Mouse (Mus musculus) thymus, adult 2 months (tissue): Measurements from ENCODE around the gene Slc12a4.

Experiments used
- CTCF ChIP-seq: fragments of 200-500 bp; IDR thresholded peaks from 2 replicates; pipeline ENCODE4 v1.5.1; 2012; ENCODE audit warnings: mild to moderate bottlenecking, control low read depth, low read length, moderate library complexity, borderline replicate concordance; ENCODE audit not compliant: control insufficient read depth, poor library complexity, insufficient read depth; ENCODE audit errors: extremely low read depth
- POLR2A ChIP-seq: fragments of 200-500 bp; IDR thresholded peaks from 2 replicates; pipeline ENCODE4 v1.6.1; 2012; ENCODE audit warnings: mild to moderate bottlenecking, low read length, control low read depth, moderate library complexity; ENCODE audit not compliant: control insufficient read depth, poor library complexity, insufficient read depth; ENCODE audit errors: extremely low read depth

DNA sequence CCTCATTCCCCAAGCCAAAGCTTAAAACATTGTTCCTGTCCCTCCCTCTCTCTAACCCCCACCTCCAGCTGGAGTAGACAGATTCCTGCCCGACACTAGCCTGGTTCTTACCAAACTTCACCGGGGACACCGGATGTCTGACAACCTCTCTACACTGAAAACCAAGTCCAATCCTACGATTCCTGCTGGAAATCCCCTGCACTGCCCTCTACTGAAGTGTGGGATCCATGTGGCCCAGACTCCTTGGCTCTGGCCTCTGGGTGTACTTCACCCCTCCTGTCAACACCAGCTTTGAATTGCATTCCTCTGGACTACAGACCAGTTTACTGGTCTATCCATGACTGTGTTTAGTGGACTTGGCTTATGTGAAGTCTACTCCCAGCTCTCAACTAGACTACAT, 9.3 kb downstream of the Slc12a4 start:
- TF ChIP-seq POLR2A (no peak), CTCF (no peak)
